1 mouse cellular context compared by ENCODE assay signal in the genomic region with DNA sequence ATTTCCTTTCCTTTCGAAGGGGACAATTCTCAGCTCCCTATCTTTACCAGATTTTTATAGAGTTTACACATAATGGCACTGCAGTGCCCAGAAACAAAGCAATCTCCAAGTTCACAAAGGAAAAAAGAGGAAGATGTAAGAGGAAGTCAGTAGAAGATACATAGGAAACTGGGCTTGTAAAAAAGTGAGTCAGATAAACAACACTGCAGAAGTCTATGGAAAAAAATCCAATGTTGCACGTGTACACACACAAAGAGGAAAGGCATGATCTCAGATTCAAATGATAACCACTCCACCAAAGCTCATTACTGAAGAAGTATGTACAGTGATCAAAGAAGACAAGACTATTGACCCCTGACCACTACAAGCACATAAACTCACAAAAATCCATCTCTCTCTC.
TF ChIP-seq lines count a peak whose summit lies in the region.

No protein-coding gene starts in this region.

TF ChIP-seq in MEL, 35 proteins besides CTCF, POLR2A, EP300 and RAD21 (continued from another document):
- TF ChIP-seq ETS1 (IDR thresholded peaks at IDR 0.05; ENCODE audit: low read depth, low read length) (no peak), MEF2A (IDR thresholded peaks at IDR 0.05; ENCODE audit: extremely low read depth, insufficient replicate concordance, low read depth, low read length, poor library complexity, severe bottlenecking) (no peak), CHD2 (IDR thresholded peaks at IDR 0.05; ENCODE audit: low read length) (no peak), ZNF384 (IDR thresholded peaks at IDR 0.05; ENCODE audit: low read depth, low read length) (no peak), NRF1 (IDR thresholded peaks at IDR 0.05; ENCODE audit: insufficient read depth, low read depth, low read length, poor library complexity, severe bottlenecking) (no peak), BHLHE40 (IDR thresholded peaks at IDR 0.05; ENCODE audit: borderline replicate concordance, low read depth, low read length) (peak; percentile 81)
